Comparison of ENCODE assay signal across 8 mouse cellular contexts in the genomic region with DNA sequence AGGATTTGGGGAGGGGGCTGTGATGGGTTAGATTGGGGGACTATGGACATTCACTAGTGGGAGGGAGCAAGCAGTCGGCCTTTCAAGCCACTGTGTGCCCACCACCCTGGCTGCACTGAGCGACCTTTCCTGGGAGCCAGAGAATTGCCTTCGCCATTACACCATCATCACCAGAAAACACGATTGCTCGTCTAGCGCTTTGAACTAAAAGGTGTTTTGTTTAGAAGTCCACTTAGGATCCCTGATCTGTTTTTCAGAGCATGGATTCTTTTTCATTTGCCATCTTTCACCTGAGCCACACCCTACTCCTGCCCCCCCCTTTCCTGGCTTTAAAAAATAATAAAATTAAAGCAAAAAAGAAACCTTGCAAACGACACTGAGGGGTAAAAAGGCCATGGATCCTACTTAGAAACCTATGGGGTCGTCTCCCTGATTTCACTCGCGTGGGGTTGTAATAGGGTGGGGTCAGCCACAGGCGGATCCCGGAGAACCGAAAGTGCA. TPM values are rescaled to one million over a fixed set of nuclear protein-coding genes. Genes with fewer than 3 reads are reported as not detected.
DNase-seq lines count a peak whose midpoint lies in the region; ATAC-seq and TF ChIP-seq lines count a peak whose summit lies in the region.

No protein-coding gene starts in this region.

- H3K4me2 ChIP-seq in forebrain, embryonic 14.5 days (ENCODE audit: low read length), result peak overlapping the region; percentile 90
- H3K4me2 ChIP-seq in liver, embryonic 14.5 days (ENCODE audit: low read depth), result peak overlapping the region; percentile 99
- H3K4me2 ChIP-seq in stomach, postnatal 0 days (replicated peaks; ENCODE audit: low read depth), result peak overlapping the region; percentile 95

- H3K9ac ChIP-seq in ES-Bruce4 (ENCODE audit: low read depth, poor library complexity, severe bottlenecking), result peak overlapping the region; percentile 90
- peak overlapping the region; percentile 87 for H3K9ac ChIP-seq in forebrain, embryonic 14.5 days (ENCODE audit: low read length)
- H3K9ac ChIP-seq in liver, embryonic 14.5 days (replicated peaks), result peak overlapping the region; percentile 100
- H3K9ac ChIP-seq in stomach, postnatal 0 days (ENCODE audit: low read length), result peak overlapping the region; percentile 88

- H3K36me3 ChIP-seq in heart, embryonic 10.5 days, result 0 out of 2 replicates have a peak, but pooled peaks cover 11% of the 10 kb centered on the region
- peaks cover 9% of the 10 kb centered on the region; the same call in 1 of the 2 replicates for H3K36me3 ChIP-seq in ES-Bruce4 (ENCODE audit: control insufficient read depth, insufficient read depth, low read length, poor library complexity, severe bottlenecking)
- H3K36me3 ChIP-seq in forebrain, embryonic 14.5 days (ENCODE audit: control insufficient read depth, insufficient read depth, low read length), result peaks cover 10% of the 10 kb centered on the region
- H3K36me3 ChIP-seq in liver, embryonic 14.5 days (replicated peaks; ENCODE audit: control insufficient read depth, insufficient read depth, low read depth), result peaks cover 16% of the 10 kb centered on the region
- no peaks in the 10 kb centered on the region for H3K36me3 ChIP-seq in stomach, postnatal 0 days (ENCODE audit: control insufficient read depth, insufficient read depth, low read length)

- no peak for TF ChIP-seq POLR2A in ES-Bruce4 (IDR thresholded peaks at IDR 0.05; ENCODE audit: insufficient read depth, low read length)

- H3K9me3 ChIP-seq in heart, embryonic 10.5 days, result no peaks in the 10 kb centered on the region
- no peaks in the 10 kb centered on the region for H3K9me3 ChIP-seq in ES-Bruce4 (replicated peaks; ENCODE audit: control insufficient read depth, insufficient read depth, low read length, poor library complexity, severe bottlenecking)
- no peaks in the 10 kb centered on the region for H3K9me3 ChIP-seq in forebrain, embryonic 14.5 days (replicated peaks; ENCODE audit: control insufficient read depth, low read length)
- no peaks in the 10 kb centered on the region for H3K9me3 ChIP-seq in liver, embryonic 14.5 days (ENCODE audit: control insufficient read depth, low read length)
- no peaks in the 10 kb centered on the region for H3K9me3 ChIP-seq in stomach, postnatal 0 days (ENCODE audit: control insufficient read depth, low read length)

- H3K27ac ChIP-seq in heart, embryonic 10.5 days, result peak overlapping the region; percentile 95
- peak overlapping the region; percentile 88 for H3K27ac ChIP-seq in ES-Bruce4 (ENCODE audit: insufficient read depth, low read length)
- H3K27ac ChIP-seq in forebrain, embryonic 14.5 days (ENCODE audit: low read depth, low read length), result peak overlapping the region; percentile 99
- H3K27ac ChIP-seq in liver, embryonic 14.5 days, result peak overlapping the region; percentile 100
- peak overlapping the region; percentile 98 for H3K27ac ChIP-seq in stomach, postnatal 0 days (replicated peaks)

- peak; percentile 4; the same call in 1 of the 2 replicates for ATAC-seq in forebrain, embryonic 14.5 days
- ATAC-seq in liver, embryonic 14.5 days (ENCODE audit: insufficient read depth), result peak; percentile 10; the same call in 1 of the 2 replicates
- ATAC-seq in stomach, postnatal 0 days (ENCODE audit: low FRiP score, low TSS enrichment), result peak; percentile 5; the same call in 1 of the 2 replicates

- WGBS in heart, embryonic 10.5 days, result 1% methylated on average over 13 of the region's 13 CpGs
- under 1% methylated on average over 13 of the region's 13 CpGs for whole genome bisulfite sequencing in forebrain, embryonic 14.5 days
- under 1% methylated on average over 13 of the region's 13 CpGs for WGBS in liver, embryonic 14.5 days (ENCODE audit: insufficient replicate concordance)
- WGBS in stomach, postnatal 0 days, result 5% methylated on average over 13 of the region's 13 CpGs

- H3K4me3 ChIP-seq in heart, embryonic 10.5 days, result peak overlapping the region; percentile 70
- H3K4me3 ChIP-seq in ES-Bruce4 (ENCODE audit: low read depth, low read length), result peak overlapping the region; percentile 63
- H3K4me3 ChIP-seq in forebrain, embryonic 14.5 days (ENCODE audit: low read depth, low read length), result peak overlapping the region; percentile 53
- H3K4me3 ChIP-seq in liver, embryonic 14.5 days (ENCODE audit: insufficient read depth in 1 of 2, low read depth in 2 of 2, low read length in 2 of 2), result peak overlapping the region; percentile 71 to 91
- H3K4me3 ChIP-seq in stomach, postnatal 0 days (ENCODE audit: low read depth, low read length), result peak overlapping the region; percentile 64

- TF ChIP-seq CTCF in ES-Bruce4 (IDR thresholded peaks at IDR 0.05; ENCODE audit: low read depth, low read length), result no peak
- no peak for TF ChIP-seq CTCF in liver, embryonic 14.5 days (IDR thresholded peaks at IDR 0.05; ENCODE audit: low read depth)
- TF ChIP-seq CTCF in stomach, postnatal 0 days (IDR thresholded peaks at IDR 0.05; ENCODE audit: low read depth), result no peak

- DNase-seq in heart, embryonic 10.5 days (ENCODE audit: low spot score), result no peak
- DNase-seq in heart, postnatal 36 days, result no peak
- DNase-seq in forebrain, embryonic 14.5 days (ENCODE audit: low spot score), result peak; percentile 42
- DNase-seq in liver, embryonic 14.5 days (ENCODE audit: low read depth in 3 of 3, low spot score in 3 of 3), result no peak
- no peak for DNase-seq in stomach, postnatal 0 days (ENCODE audit: low spot score)
- DNase-seq in yolk sac, embryonic 10.5 days (ENCODE audit: low spot score), result no peak
- no peak for DNase-seq in gastrocnemius, adult 8-10 months (ENCODE audit: low spot score in 2 of 2)

- intact Hi-C loops in heart, postnatal 36 days (cut with DNase I), result loop anchor here (1.0 to 10.0 kb wide), 4 partner anchors 7 to 1897 kb away; partner anchors contain the start of genes BC049715, Cdkn1b and Wbp11

- H3K4me1 ChIP-seq in heart, embryonic 10.5 days, result peaks cover 39% of the 10 kb centered on the region
- H3K4me1 ChIP-seq in ES-Bruce4 (ENCODE audit: control insufficient read depth, insufficient read depth, low read length), result no peaks in the 10 kb centered on the region
- peaks cover 23% of the 10 kb centered on the region for H3K4me1 ChIP-seq in forebrain, embryonic 14.5 days (ENCODE audit: control insufficient read depth, insufficient read depth, low read length)
- peaks cover 20 to 25% of the 10 kb centered on the region in 2 experiments for H3K4me1 ChIP-seq in liver, embryonic 14.5 days (replicated peaks; ENCODE audit: control insufficient read depth in 2 of 2, insufficient read depth in 2 of 2, low read length in 1 of 2)
- no peaks in the 10 kb centered on the region for H3K4me1 ChIP-seq in stomach, postnatal 0 days (replicated peaks; ENCODE audit: control insufficient read depth, insufficient read depth)

- no peaks in the 10 kb centered on the region for H3K27me3 ChIP-seq in heart, embryonic 10.5 days (ENCODE audit: insufficient read depth, poor library complexity, severe bottlenecking)
- no peaks in the 10 kb centered on the region for H3K27me3 ChIP-seq in ES-Bruce4 (ENCODE audit: control insufficient read depth, insufficient read depth, low read length, poor library complexity, severe bottlenecking)
- no peaks in the 10 kb centered on the region for H3K27me3 ChIP-seq in forebrain, embryonic 14.5 days (replicated peaks; ENCODE audit: control insufficient read depth, insufficient read depth, low read length)
- H3K27me3 ChIP-seq in liver, embryonic 14.5 days (ENCODE audit: control insufficient read depth, insufficient read depth, low read length), result no peaks in the 10 kb centered on the region
- H3K27me3 ChIP-seq in stomach, postnatal 0 days (ENCODE audit: control insufficient read depth, insufficient read depth, low read length), result no peaks in the 10 kb centered on the region

- TF ChIP-seq EP300 in ES-Bruce4 (IDR thresholded peaks at IDR 0.05; ENCODE audit: insufficient read depth, low read depth, low read length), result no peak
- TF ChIP-seq EP300 in liver, embryonic 14.5 days (IDR thresholded peaks at IDR 0.05; ENCODE audit: low read depth), result no peak
- no peak for TF ChIP-seq EP300 in stomach, postnatal 0 days (optimal IDR thresholded peaks at IDR 0.05)

RNA-seq across cellular contexts. Expression of gene Cdkn1b, which starts 7.4 kb away (rescaled TPM):
- 11.0 and 12.0 TPM in 2 replicates for polyA plus RNA-seq in heart, embryonic 10.5 days (2016; fragmentation: Nextera tagmentation; extraction: Ambion mirVana)
- 10 to 100 TPM; 50.9 to 53.6 TPM for total RNA-seq in heart, postnatal 36 days (2021)
- 37.2 and 38.4 TPM in 2 replicates for polyA plus RNA-seq in ES-Bruce4 (2011; ENCODE audit: insufficient read depth, insufficient read length, low read depth, missing spikeins)
- 58.8 and 63.3 TPM in 2 replicates for polyA plus RNA-seq in forebrain, embryonic 14.5 days (2014; fragmentation: Nextera tagmentation; extraction: Ambion mirVana)
- 8.4 and 12.2 TPM in 2 replicates for polyA plus RNA-seq in liver, embryonic 14.5 days (2012; rRNA removed)
- polyA plus RNA-seq in liver, embryonic 14.5 days (2014; fragmentation: Nextera tagmentation; extraction: Ambion mirVana), result 11.7 and 12.6 TPM in 2 replicates
- polyA plus RNA-seq in stomach, postnatal 0 days (2015; fragmentation: Nextera tagmentation; extraction: Ambion mirVana), result 11.7 and 14.4 TPM in 2 replicates
- total RNA-seq in gastrocnemius, adult 8-10 months (2022), result 10 to 100 TPM; 30.9 to 37.5 (median 33.1) TPM

RNA-seq across cellular contexts. Expression of gene Gpr19, which starts 29.3 kb away (rescaled TPM):
- 9.0 and 11.8 TPM in 2 replicates for polyA plus RNA-seq in heart, embryonic 10.5 days (2016; fragmentation: Nextera tagmentation; extraction: Ambion mirVana)
- total RNA-seq in heart, postnatal 36 days (2021), result 1 to 10 TPM; 4.4 to 5.2 TPM
- polyA plus RNA-seq in ES-Bruce4 (2011; ENCODE audit: insufficient read depth, insufficient read length, low read depth, missing spikeins), result 26.3 and 26.8 TPM in 2 replicates
- 42.4 and 46.2 TPM in 2 replicates for polyA plus RNA-seq in forebrain, embryonic 14.5 days (2014; fragmentation: Nextera tagmentation; extraction: Ambion mirVana)
- 4.4 and 4.7 TPM in 2 replicates for polyA plus RNA-seq in liver, embryonic 14.5 days (2012; rRNA removed)
- polyA plus RNA-seq in liver, embryonic 14.5 days (2014; fragmentation: Nextera tagmentation; extraction: Ambion mirVana), result 4.4 and 4.9 TPM in 2 replicates
- polyA plus RNA-seq in stomach, postnatal 0 days (2015; fragmentation: Nextera tagmentation; extraction: Ambion mirVana), result 6.6 and 6.9 TPM in 2 replicates
- 1 to 10 TPM; 3.6 to 5.4 (median 4.7) TPM for total RNA-seq in gastrocnemius, adult 8-10 months (2022)

RNA-seq across cellular contexts. Expression of gene Apold1, which starts 53.9 kb away (rescaled TPM):
- polyA plus RNA-seq in heart, embryonic 10.5 days (2016; fragmentation: Nextera tagmentation; extraction: Ambion mirVana), result 2.2 and 2.9 TPM in 2 replicates
- total RNA-seq in heart, postnatal 36 days (2021), result 10 to 100 TPM in 1 of 2 experiments, 1 to 10 TPM in 1; 5.1 to 15.6 TPM
- polyA plus RNA-seq in ES-Bruce4 (2011; ENCODE audit: insufficient read depth, insufficient read length, low read depth, missing spikeins), result 0.39 and 0.49 TPM in 2 replicates
- 3.5 and 4.8 TPM in 2 replicates for polyA plus RNA-seq in forebrain, embryonic 14.5 days (2014; fragmentation: Nextera tagmentation; extraction: Ambion mirVana)
- 0.78 and 0.95 TPM in 2 replicates for polyA plus RNA-seq in liver, embryonic 14.5 days (2012; rRNA removed)
- polyA plus RNA-seq in liver, embryonic 14.5 days (2014; fragmentation: Nextera tagmentation; extraction: Ambion mirVana), result 1.6 and 2.2 TPM in 2 replicates
- polyA plus RNA-seq in stomach, postnatal 0 days (2015; fragmentation: Nextera tagmentation; extraction: Ambion mirVana), result 1.5 and 1.8 TPM in 2 replicates
- total RNA-seq in gastrocnemius, adult 8-10 months (2022), result 1 to 10 TPM; 1.0 to 1.7 (median 1.4) TPM
